Mouse (Mus musculus) urinary bladder, postnatal 10 days (tissue): ENCODE data around the gene Arl15.

ENCODE experiments used
- DNase-seq: peaks from one replicate; pipeline ENCODE4 v3.0.0; 2022; ENCODE audit warnings: low spot score

Arl15 gene

DNA sequence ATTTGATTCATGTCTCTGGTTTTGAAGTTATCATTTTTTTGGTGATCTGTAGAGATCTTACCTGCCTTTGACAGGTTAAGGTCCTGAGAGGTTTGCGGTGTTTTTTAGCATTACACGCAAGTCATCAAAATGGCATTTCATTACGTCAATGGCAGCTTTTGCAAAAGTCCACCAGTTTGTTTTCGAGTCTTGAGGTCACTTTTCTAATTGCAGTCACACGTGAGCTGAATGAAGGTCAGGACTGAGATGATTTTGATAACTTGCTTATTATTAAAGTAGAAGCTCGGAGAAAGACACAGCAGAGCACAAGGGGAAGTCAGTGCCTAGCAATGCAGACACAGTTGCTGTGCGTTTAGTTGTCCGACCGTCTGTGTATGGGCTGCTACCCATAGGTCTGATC, 8.3 kb downstream of the Arl15 start:
- no peak for DNase-seq

GRCm38 (mm10) chr13:113811141-113811540, 16.8 kb downstream of the Arl15 start:
- DNase-seq, result no peak

DNA sequence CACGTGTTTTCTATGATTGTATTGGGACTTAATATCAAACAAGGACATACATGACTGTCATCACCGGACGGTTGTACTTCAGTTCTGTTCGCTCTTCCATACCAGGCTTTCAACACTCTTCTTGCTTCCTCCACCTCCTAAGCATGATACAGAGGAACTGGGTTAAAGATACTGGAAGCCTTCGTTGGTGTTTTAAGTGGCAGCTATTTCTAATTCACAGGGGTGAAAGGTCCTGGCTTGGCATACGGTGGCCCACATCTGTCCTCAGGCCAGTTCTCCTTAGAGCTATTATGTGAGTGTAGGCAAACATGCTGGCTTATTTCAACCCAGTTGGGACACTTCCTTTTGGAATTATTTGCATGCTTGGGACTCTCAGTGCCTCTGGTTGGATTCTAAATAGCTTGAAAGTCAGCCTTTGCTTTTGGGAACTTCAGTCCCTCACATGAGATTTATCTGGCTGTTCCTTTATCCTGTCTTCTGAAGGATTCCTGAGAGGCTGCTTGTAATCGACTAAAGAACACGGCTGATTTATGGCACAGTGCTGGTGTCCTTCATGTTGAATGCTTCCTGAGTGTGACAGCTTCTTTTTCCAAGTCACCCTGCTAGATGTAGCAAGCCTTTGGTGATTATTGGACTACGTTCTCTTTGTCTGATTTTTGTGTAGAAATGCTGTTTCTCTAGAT, 17.7 kb downstream of the Arl15 start:
- no peak for DNase-seq

GRCm38 (mm10) chr13:113812593-113812975, 18.3 kb downstream of the Arl15 start:
- DNase-seq, result no peak

DNA sequence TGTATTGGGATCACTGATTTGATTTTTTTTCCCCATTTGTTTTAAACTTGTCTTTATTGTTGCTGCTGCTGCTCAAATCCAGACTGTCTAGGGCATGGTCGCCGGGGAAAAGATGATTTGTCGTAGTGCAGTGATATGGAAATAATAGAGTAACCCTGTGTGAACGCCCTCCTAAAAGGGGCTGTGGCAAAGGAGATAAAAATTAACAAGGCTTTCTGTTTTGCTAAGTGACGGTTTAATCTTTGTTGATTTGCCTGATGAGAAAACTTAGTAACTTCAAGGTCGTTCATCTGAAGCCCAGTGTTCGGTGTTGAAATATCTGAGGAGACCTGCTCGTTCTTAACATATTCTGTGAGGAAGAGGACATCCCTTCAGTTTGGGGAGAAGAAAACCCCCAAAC, 19.8 kb downstream of the Arl15 start:
- DNase-seq, result no peak

DNA sequence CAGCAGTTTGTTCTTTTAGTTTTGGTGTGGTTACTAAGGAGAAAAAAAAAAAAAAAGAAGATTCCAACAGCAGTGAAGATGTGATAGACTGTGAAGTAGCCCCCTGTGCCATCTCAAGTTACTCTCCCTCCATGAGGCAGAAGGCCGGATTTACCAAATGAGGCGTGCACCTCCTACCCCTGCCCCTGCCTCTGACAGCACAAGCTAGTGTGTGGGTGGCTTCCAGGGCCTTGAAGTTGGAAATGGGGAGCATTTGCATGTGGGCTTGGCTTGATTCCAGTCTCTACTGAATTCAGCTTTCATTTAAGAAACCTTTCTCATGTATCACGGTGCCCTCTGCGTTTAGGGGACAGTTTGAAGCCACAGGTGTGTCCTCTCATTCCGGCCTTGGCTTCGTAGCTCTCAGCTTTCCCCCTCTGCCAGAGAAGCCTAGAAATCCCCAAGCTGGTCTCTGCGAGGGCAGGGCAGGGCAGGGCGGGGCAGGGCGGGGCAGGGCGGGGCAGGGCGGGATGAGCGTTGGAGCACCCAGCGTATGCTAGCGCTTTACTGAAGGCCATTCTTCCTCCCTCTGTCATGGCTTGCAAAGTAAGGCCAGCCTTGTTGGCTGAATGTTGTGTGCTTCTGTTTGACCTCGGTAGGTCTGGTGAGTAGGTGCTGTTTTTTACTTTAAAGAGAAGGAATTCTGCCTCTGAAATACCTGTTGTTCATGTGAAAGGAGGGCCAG, 21.6 kb downstream of the Arl15 start:
- DNase-seq, result no peak

DNA sequence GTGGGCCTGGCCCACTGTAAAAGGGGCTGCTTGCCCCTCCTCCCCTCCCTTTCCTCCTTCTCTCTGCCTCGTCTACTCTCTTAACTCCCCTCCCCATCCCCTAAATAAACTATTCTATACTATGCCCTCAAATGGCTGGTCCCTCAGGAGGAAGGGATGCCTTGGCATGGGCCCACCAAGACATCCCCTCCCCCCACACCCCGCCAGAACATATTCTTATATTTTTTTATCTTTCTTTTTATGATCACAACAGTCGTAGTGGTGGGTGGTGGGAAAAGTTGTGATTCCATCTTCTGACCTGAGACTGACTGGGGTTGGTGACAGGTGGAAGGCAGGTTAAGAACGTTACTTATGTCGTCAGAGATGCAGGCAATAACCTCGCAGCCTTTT, 22.1 kb downstream of the Arl15 start:
- no peak for DNase-seq

GRCm38 (mm10) chr13:113819006-113819405, 24.7 kb downstream of the Arl15 start:
- no peak for DNase-seq

DNA sequence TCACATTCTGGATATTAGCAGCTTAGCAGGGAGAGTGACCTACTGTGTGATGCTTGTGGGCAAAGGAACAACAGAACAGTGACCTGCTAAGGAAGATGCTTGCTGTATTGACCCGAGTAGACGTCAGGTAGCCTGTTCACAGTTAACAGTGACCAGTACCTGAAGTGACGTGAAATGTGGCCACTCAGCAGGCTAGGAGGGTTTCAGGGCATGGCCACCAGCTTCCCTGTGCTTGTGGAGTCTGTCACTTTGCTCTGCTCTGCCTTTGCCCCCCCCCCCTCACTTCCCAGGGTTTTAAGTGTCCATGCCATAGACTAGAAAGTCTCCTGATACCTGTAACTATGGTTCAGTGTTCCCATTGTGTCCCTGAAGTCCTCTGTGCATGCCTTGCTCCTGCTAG, 25.9 kb downstream of the Arl15 start:
- no peak for DNase-seq

DNA sequence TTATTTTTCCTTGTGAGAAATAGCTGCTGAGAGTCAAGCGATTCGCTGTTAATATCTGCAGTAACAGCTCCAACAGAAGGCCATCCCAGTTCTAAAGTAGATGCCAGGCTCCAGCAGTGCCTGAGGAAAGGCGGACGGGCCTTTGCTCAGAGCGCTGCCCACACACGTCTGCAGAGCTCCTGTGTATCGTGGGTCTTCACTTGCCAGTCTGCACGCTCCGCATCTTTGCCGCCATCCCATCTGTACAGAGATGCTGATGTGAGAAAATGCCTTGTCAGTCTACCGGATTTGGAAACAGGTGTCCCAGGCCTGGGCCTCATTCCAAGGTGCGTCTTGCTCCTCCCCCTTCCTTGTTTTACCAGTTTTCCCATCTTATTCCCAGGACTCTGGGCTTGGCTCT, 27.6 kb downstream of the Arl15 start:
- DNase-seq, result no peak

- no peak for DNase-seq
Measured at GRCm38 (mm10) chr13:113824027-113824426, 29.7 kb downstream of the Arl15 start.

- DNase-seq, result no peak
Measured at GRCm38 (mm10) chr13:113828633-113829032, 34.3 kb downstream of the Arl15 start.

DNA sequence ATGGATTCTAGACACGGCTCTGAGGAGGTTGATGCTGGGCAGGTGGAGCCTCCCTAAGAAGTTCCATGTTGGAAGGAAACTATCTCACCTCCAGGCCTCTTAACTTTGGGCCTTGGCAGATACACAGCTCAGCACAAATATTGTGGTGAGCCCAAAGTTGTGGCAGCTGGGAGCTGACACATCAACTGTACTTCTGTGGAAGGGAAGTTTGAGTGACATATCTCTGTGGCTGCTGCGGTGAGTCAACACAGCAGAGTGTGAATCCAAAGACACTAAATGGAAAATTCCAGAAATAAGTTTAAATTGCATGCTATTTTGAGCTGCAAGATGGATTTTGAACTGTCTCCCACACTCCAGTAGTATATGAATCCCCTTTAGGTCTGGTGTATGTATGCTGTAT, 34.8 kb downstream of the Arl15 start:
- no peak for DNase-seq

DNA sequence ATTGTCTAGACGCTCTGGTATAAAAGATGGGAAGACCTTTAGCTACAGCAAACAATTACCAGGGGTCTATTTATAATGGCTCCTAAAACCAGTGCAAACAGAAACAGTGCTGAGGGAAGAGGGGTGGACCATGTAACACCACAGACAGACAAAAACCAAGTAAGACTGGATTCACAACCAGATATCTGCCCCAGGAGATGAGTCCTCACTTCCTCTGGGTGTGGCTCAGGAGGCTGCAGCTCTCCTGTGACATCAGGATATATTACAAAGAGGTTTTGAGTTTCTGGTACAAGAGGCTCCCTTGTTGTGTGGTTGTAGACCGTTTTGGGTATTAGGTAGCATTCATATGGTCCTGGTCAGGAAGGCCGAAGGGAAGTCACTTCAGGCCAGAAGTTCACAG, 36.5 kb downstream of the Arl15 start:
- no peak for DNase-seq

GRCm38 (mm10) chr13:113832947-113833346, 38.6 kb downstream of the Arl15 start:
- DNase-seq, result no peak

DNA sequence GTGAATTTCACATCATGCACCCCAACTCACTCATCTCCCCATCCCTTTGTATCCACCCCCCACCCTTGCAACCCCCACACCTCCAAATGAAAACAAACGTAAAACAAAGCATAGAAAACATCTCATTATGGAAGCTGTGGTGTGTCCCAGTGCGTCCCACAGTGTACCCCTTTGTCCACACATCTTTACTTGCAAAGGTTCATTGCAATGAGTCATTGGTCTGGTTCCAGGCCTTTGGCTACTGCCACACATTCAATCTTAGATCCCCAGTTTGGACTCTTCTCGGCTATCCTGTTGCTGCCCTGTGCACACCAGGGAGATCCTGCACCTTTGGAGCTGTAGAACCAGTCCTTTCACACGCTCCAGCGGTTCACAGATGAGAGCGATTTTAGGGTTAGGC, 41.6 kb downstream of the Arl15 start:
- no peak for DNase-seq

DNA sequence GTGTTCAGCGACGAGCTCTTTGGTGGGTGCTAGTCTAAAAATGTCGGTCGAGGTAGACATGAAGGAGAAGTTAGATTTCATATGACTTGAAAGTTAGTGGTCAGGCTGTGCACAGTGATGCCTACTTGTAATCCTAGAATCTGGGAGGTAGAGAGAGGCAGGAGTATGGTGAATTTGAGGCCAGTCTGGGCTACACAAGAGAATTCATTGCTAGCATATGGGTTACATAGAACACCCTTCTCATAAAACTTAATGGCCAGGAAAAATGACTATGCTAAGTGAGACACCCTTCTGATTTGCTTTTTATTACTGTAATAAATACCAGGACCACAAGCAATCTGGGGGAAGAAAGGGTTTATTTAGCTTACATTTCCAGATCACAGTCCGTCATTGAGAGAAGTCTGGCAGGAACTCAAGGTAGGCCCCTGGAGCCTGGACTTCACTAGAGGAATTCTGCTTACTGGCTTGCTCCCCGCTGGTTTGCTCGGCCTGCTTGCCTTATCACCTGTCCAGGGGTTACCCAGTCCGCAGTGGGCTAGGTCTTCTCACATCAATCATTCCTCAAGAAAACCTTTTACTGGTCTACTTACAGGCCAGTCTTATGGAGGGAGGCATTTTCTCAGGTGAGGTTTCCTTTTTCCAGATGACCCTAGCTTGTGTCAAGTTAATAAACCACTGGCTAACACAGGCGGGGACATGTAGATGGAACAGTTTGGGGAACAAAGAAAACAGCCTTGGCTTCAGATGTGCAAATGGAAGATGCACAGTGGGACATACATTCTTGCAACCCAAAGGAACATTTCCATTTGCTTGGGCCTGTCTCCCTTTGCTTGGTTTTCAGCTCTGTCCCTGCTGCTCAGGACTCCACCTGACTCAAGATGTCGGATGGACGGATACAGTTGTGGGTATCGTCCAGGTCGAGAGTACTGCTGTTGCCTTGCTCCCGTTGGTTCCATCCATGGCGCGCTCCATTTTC, 44.6 kb downstream of the Arl15 start:
- DNase-seq, result no peak

- no peak for DNase-seq
Measured at GRCm38 (mm10) chr13:113840421-113840820, 46.1 kb downstream of the Arl15 start.

- DNase-seq, result no peak
Measured at GRCm38 (mm10) chr13:113842411-113843309, 48.4 kb downstream of the Arl15 start.

GRCm38 (mm10) chr13:113843310-113843649, 49.0 kb downstream of the Arl15 start:
- DNase-seq, result no peak

GRCm38 (mm10) chr13:113843901-113844300, 49.6 kb downstream of the Arl15 start:
- DNase-seq, result no peak

DNA sequence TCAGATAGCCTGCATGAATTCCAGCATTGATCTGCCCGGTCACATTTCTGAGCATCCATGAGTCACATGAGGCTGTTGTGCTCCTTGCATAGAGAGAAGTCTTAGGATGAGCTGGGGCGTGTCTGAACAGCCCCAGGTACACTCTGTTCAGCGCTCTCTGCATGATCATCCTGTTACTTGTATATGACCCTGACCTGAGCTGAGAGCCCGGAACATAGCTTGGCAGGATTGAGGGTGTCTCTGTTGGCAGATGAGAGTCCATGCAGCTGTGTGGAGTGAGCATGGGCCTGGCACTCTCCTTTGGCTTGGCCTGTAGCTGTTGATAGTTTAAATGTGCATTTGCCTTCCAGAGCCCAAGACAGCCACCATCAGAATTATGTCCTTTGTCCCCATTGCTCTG, 50.4 kb downstream of the Arl15 start:
- DNase-seq, result no peak
